Mouse (Mus musculus) thymus, adult 2 months (tissue): ENCODE results near the gene Sox10.

Source experiments
- CTCF ChIP-seq: fragments of 200-500 bp; IDR thresholded peaks from 2 replicates; pipeline ENCODE4 v1.5.1; 2012; ENCODE audit warnings: mild to moderate bottlenecking, control low read depth, low read length, moderate library complexity, borderline replicate concordance; ENCODE audit not compliant: control insufficient read depth, poor library complexity, insufficient read depth; ENCODE audit errors: extremely low read depth
- POLR2A ChIP-seq: fragments of 200-500 bp; IDR thresholded peaks from 2 replicates; pipeline ENCODE4 v1.6.1; 2012; ENCODE audit warnings: mild to moderate bottlenecking, low read length, control low read depth, moderate library complexity; ENCODE audit not compliant: control insufficient read depth, poor library complexity, insufficient read depth; ENCODE audit errors: extremely low read depth

GRCm38 (mm10) chr15:79109321-79109934, 55.6 kb downstream of the Sox10 start:
- TF ChIP-seq CTCF (no peak), POLR2A (no peak)
